Mouse (Mus musculus) heart, adult 2 months (tissue): ENCODE data around the gene Slamf9.

Experiments
- CTCF ChIP-seq: fragments of 200-600 bp; IDR thresholded peaks from 2 replicates; pipeline ENCODE4 v1.8.1; 2022; ENCODE audit warnings: antibody characterized with exemption, mild to moderate bottlenecking, moderate library complexity
- EP300 ChIP-seq: fragments of 200-500 bp; IDR thresholded peaks from 2 replicates; pipeline ENCODE4 v1.6.1; 2011; ENCODE audit warnings: low read depth, low read length, control low read depth; ENCODE audit not compliant: insufficient read depth
- POLR2A ChIP-seq: fragments of 200-500 bp; IDR thresholded peaks from 2 replicates; pipeline ENCODE4 v1.6.1; 2011; ENCODE audit warnings: mild to moderate bottlenecking, low read depth, low read length, control low read depth; ENCODE audit not compliant: insufficient read depth

GRCm38 (mm10) chr1:172478020-172478419 lies 2.9 kb downstream of the Slamf9 start:
- TF ChIP-seq POLR2A (no peak), CTCF (no peak), EP300 (no peak)
